Mouse (Mus musculus) kidney, adult 2 months (tissue): ENCODE measurements around the gene Krt17. TPM values are rescaled to one million over a fixed set of nuclear protein-coding genes. Genes with fewer than 3 reads are reported as not detected.
"Not testable (repeated sequence)": the region's sequence is repeated elsewhere in the genome, so short reads cannot be mapped to it uniquely, and the experiment has no call there.

Experiments
- DNase-seq: peaks from one replicate; pipeline ENCODE4 v3.0.0; 2021
- H3K27ac ChIP-seq: fragments of 200-500 bp; 2 replicates; pipeline ENCODE4 v1.5.1; 2012; ENCODE audit warnings: low read depth, low read length, control low read depth, inconsistent platforms; ENCODE audit not compliant: insufficient read depth
- H3K27me3 ChIP-seq: fragments of 200-500 bp; replicated peaks from 2 replicates; pipeline ENCODE4 v1.6.1; 2012; ENCODE audit warnings: mild to moderate bottlenecking, moderate library complexity, low read length, inconsistent platforms; ENCODE audit not compliant: control insufficient read depth, insufficient read depth
- H3K36me3 ChIP-seq: fragments of 200-500 bp; 2 replicates; pipeline ENCODE4 v1.6.1; 2012; ENCODE audit warnings: mild to moderate bottlenecking, moderate library complexity, low read length, inconsistent platforms; ENCODE audit not compliant: control insufficient read depth, insufficient read depth
- H3K4me1 ChIP-seq: fragments of 200-500 bp; 2 replicates; pipeline ENCODE4 v1.6.1; 2011; ENCODE audit warnings: low read length; ENCODE audit not compliant: control insufficient read depth, insufficient read depth
- H3K4me3 ChIP-seq: fragments of 200-500 bp; 2 replicates; pipeline ENCODE4 v1.5.1; 2011; ENCODE audit warnings: mild to moderate bottlenecking, low read depth, low read length, control low read depth; ENCODE audit not compliant: insufficient read depth
- CTCF ChIP-seq: fragments of 200-500 bp; conservative IDR thresholded peaks from 2 replicates; pipeline ENCODE4 v1.5.1; 2011; ENCODE audit warnings: low read depth, mild to moderate bottlenecking, control low read depth, low read length, moderate library complexity, mixed read lengths; ENCODE audit not compliant: insufficient read depth, insufficient read length
- POLR2A ChIP-seq: fragments of 200-500 bp; IDR thresholded peaks from one replicate; pipeline ENCODE4 v1.6.1; 2011; ENCODE audit warnings: low read depth, low read length, control low read depth
- WGBS: fragments of 180-500 bp; shearing (Covaris S2); methylation state at CpG from one replicate; pipeline ENCODE4 v1.1.7; 2018; 5-methylcytosine and 5-hydroxymethylcytosine counted together
- polyA plus RNA-seq: library from polyadenylated mRNA; depleted of rRNA; stranded (reverse); fragments of >200 nt; gene quantifications from 2 replicates; pipeline ENCODE4 v1.2.3, GENCODE M21; 2012

Gene Krt17
- polyA plus RNA-seq, 1 experiment, result 0.08 TPM

DNA sequence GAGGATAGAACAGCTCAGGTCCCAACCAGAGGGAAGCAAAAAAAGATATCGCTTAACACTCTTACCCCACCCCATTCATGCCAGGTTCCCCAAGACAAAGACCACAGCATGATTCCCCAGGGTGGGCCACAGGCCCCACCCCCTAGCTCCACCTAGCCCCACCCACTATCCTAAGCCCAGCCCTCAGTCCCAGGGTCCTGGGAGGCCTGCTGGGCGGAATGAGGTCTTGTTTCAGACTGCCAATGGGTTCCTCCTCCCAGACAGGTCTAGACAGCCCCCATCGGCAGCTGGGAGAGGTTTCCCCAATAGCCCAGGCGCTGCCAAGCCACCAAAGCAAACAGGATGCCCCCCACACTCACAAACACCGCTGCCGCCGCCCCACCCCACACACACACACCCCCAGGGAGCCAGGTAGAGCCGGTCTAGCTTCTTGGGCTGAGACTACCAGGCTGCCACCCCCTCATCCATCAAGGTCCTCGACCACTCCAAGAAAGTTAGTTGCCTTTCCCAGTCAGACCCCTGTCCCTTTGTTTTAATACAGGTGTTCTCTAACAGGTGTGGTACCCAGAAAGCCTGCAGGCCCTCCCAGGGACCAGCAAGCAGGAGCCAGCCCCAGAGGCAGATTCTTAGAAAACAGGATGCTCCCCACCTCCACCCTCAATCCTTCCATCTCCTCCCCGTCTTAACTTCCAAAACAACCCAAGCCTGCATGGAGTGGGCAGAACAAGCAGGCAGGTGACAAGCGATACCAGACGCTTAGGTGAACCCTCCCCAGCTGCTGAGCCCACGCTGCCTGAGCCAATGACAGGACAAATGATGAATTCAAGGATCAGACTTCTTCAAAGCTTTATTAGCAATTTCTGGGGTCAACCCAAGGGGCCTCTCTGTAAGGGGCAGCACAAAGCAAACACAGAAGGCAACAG, 1.5 kb upstream of the Krt17 start:
- Histone ChIP-seq H3K27me3 (no peaks in the 10 kb centered on the region), H3K4me3 (no peak overlapping the region), H3K4me1 (no peaks in the 10 kb centered on the region), H3K36me3 (no peaks in the 10 kb centered on the region), H3K27ac (no peak overlapping the region)
- WGBS, result 33% methylated on average over 13 of the region's 13 CpGs
- TF ChIP-seq POLR2A (no peak), CTCF (no peak)
- DNase-seq, result no peak

DNA sequence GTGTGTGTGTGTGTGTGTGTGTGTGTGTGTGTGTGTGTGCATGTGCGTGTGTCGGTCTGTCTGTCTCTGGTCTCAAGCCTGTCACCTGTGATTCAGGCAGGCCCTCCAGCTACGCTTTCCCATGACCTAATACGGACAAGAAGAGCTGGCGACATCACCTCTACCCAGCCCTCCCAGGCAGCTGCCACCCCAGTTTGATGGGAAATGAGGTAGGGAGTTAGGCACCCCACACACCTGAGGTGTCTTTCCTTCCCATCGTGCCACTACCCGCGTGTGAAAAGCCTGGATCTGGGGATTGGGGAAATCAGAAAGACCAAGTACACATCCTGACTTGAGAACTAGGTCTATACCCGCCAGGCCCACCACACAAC, 391 bp upstream of the Krt17 start:
- 86% methylated on average over 9 of the region's 9 CpGs for WGBS
- H3K36me3 ChIP-seq, result no peaks in the 10 kb centered on the region
- TF ChIP-seq POLR2A (no peak), CTCF (no peak)
- no peaks in the 10 kb centered on the region for H3K4me1 ChIP-seq
- no peak for DNase-seq
- H3K4me3 ChIP-seq, result no peak overlapping the region
- H3K27me3 ChIP-seq, result no peaks in the 10 kb centered on the region
- H3K27ac ChIP-seq, result no peak overlapping the region

DNA sequence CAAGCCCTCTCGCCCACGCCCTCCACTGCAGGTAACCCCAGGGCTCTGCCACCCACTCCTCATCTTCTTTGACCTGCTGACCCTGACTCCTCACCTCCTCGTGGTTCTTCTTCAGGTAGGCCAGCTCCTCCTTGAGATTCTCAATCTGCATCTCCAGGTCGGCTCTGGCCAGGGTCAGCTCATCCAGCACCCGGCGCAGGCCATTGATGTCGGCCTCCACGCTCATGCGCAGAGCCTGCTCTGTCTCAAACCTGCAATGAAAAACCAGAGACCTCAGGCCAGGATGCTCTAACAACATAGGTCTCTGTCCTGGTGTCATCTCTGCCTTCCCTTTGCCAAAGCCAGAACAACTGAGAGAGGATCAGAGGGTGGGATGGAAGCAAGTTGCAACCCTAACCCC, 1.8 kb downstream of the Krt17 start:
- no peak for DNase-seq
- Histone ChIP-seq H3K36me3 (no peaks in the 10 kb centered on the region), H3K27me3 (no peaks in the 10 kb centered on the region), H3K27ac (no peak overlapping the region), H3K4me3 (no peak overlapping the region), H3K4me1 (no peaks in the 10 kb centered on the region)
- 92% methylated on average over 9 of the region's 9 CpGs for WGBS
- no peak for TF ChIP-seq POLR2A
- TF ChIP-seq CTCF, result no peak

DNA sequence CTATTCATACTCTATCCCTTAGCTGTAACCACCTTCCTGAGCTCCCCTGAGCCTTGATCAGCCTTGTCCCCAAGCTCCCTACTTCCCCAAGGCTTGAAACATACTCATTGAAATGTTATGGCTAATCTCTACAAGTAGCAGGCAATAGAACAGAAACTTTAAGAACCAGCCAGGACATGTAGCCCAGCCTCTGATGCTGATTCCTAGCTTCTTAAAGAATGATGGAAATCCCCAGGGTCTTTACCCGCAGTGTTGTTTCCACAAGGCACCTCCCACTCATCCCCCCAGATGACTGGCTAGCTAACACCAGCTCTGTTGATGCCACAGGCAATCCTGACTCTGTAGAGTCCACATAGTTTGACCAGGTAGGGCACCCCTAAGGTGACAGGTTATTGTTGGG, 2.9 kb downstream of the Krt17 start:
- Histone ChIP-seq H3K27me3 (no peaks in the 10 kb centered on the region), H3K4me1 (no peaks in the 10 kb centered on the region), H3K4me3 (no peak overlapping the region), H3K36me3 (no peaks in the 10 kb centered on the region), H3K27ac (no peak overlapping the region)
- WGBS, result 61% methylated on average over 1 of the region's 1 CpGs
- DNase-seq, result no peak
- TF ChIP-seq POLR2A (no peak), CTCF (no peak)

DNA sequence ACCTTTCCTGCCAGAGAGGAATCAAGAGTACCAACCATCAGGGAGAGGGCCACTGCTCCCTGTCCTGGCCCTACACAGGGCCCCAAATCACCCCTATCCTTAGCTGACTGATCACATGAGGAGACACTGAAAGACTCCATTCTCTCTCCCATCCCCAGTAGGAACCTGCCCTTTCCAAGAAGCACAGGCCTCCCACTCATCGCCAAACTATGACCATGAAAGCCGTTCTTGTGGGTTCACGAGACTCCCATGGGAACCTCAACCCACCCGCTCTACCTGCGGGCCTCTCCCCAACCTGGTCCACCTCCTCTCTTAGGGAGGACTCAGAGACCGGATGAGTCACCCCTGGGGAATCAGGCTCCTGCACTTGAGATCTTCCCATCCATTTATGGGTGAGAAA, 5.3 kb downstream of the Krt17 start:
- WGBS, result 94% methylated on average over 6 of the region's 6 CpGs
- Histone ChIP-seq H3K36me3 (no peaks in the 10 kb centered on the region), H3K27me3 (no peaks in the 10 kb centered on the region), H3K4me3 (no peak overlapping the region), H3K4me1 (no peaks in the 10 kb centered on the region), H3K27ac (no peak overlapping the region)
- no peak for DNase-seq
- TF ChIP-seq CTCF, result no peak
- TF ChIP-seq POLR2A, result no peak

DNA sequence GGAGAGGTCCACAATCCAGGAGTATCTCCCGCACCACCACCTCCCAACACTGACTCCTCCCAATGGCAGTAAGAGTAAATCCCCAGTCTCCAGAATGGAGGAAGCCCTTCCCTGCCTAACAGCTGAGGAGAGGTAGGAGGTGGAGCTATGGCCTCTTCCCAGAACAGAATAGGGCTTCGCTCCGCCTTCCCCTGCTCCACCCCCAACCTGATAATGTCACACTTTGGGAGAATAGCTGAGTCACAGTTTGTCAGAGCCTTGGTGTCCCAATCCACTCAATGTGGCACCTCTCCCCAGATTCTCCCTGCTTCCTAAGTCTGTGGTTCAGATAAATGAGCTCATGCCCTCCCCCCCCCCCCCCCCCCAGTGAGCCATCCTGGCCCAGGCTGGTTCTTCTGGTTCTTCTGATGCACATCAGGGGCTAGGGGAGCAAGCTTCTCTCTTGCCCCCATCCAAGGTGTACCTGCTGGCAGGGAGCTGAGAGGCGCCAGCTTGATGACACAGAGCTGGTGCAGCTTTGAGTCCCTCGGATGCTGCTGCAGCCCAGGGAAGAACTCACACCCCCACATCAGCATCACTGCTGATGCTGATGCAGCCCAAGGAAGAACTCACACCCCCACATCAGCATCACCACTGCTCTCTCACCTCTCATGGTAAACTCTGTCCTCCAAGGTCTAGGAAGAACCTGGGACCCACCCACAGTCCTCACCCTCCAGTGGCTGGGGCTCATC, 6.3 kb downstream of the Krt17 start:
- WGBS, result 64% methylated on average over 5 of the region's 5 CpGs
- no peak for TF ChIP-seq CTCF
- TF ChIP-seq POLR2A, result no peak
- DNase-seq, result no peak
- H3K27ac ChIP-seq, result no peak overlapping the region
- no peaks in the 10 kb centered on the region for H3K36me3 ChIP-seq
- H3K4me3 ChIP-seq, result no peak overlapping the region
- H3K4me1 ChIP-seq, result no peaks in the 10 kb centered on the region
- H3K27me3 ChIP-seq, result no peaks in the 10 kb centered on the region

DNA sequence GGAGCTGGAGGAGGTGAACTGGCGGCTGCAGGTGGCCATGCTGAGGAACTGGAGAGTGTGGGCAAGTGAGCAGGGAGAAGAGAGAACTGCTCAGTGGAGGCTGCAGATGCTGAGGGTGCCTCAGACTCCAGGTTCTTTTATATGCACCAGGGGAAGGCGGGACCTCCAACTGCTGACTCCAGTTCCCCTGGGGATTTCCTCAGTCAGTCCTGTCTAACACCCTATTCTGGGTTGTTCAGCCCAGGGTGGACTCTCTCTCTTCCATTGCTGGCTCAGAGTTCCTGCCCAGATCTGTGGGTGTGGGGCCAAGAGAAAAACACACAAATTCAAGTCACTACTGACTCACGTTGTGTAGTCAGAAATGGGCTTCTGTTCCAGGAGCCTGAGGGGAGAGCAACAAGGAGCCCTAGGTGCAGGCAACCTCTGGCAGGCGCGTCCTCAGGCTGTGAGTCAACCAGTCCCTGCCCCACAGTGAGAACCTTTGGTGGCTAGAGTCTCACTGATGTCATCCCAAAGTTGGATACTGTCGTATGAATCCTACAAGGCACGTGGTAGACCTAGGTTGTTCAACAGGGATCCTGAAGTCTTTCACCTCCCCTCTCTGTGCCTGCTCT, 11.9 kb downstream of the Krt17 start, which contains the start of gene Krt16:
Gene Krt16, minus strand, starts transcription at position 51 of the 614 bp plus-strand sequence.
- no peak for DNase-seq
- Histone ChIP-seq H3K27ac (no peak within 1 kb of the TSS), H3K36me3 (no peaks in the 10 kb centered on the region), H3K4me1 (no peaks in the 10 kb centered on the region), H3K27me3 (no peaks in the 10 kb centered on the region; the same call in 1 of the 2 replicates), H3K4me3 (no peak within 1 kb of the TSS)
- no peak for TF ChIP-seq CTCF
- WGBS, result 77% methylated on average over 7 of the region's 7 CpGs

DNA sequence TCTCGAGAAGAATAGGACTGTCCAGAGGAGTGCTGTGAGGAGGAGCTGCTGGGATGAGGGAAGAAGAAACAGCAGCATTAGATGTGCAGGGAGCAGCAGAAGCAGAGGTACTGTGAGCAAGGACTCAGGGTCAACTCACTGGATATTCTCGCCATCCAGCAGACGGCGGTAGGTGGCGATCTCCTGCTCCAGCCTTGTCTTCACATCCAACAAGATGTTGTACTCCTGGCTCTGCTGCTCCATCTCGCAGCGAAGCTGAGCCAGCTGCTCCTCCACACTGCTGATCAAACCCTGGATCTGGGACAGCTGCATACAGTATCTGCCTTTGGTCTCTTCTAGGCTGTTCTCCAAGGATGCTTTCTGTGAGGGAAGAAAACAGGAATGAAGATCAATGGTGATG, 14.4 kb downstream of the Krt17 start:
- H3K27me3 ChIP-seq, H3K4me3 ChIP-seq: not testable (repeated sequence)

DNA sequence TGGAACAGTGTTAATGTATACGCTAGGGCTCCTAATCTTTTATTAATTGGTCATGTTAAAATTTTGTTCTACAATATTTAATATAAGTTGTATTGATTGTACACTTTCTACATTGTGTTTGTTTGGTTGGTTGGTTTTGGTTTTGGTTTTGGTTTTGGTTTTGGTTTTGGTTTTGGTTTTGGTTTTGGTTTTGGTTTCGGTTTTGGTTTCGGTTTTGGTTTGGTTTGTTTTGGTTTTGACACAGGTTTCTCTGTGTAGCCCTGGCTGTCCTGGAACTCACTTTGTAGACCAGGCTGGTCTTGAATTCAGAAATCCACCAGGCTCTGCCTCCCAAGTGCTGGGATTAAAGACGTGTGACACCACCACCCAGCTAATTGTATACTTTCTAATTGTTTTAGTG, 20.6 kb downstream of the Krt17 start:
- H3K27me3 ChIP-seq, H3K36me3 ChIP-seq, H3K27ac ChIP-seq, H3K4me3 ChIP-seq, DNase-seq, H3K4me1 ChIP-seq: not testable (repeated sequence)
- 88% methylated on average over 4 of the region's 4 CpGs for WGBS

More for the DNA sequence above, 14.4 kb downstream of the Krt17 start:
- H3K27ac ChIP-seq, DNase-seq, H3K4me1 ChIP-seq, H3K36me3 ChIP-seq: not testable (repeated sequence)
- 69% methylated on average over 7 of the region's 7 CpGs for WGBS
